Mouse (Mus musculus): ENCODE results near the gene Ppara. TPM values are rescaled to one million over a fixed set of nuclear protein-coding genes. Genes with fewer than 3 reads are reported as not detected.

The Ppara gene
- total RNA-seq, 1 experiment from 2014 or later, result not detected

GRCm38 (mm10) chr15:85738416-85738815 lies 3.6 kb downstream of the Ppara start:
- no peak for ATAC-seq (replicated peaks in 1 of 2; ENCODE audit: insufficient read depth in 1 of 2, low FRiP score in 2 of 2, low TSS enrichment in 1 of 2, low read depth in 1 of 2, poor library complexity in 2 of 2, severe bottlenecking in 2 of 2)

DNA sequence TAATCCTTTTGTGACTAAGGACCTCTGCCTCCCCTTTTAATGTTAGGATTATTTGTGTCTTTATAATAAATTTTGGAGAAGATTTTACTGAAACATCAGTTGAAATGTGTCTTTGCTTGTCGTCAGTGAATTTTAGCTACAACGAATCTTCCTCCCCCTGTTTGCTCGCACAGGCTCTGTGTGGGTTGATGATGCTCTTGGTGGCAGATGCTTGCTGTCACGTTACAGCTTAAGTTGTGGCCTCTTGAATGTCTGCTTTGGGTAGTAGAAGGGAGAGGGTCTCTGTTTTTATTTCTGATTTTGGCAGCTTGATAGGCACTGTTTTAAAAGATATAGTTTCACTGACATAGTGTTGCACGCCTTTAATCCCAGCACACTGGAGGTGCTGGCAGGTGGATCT lies 4.2 kb downstream of the Ppara start:
- ATAC-seq (replicated peaks in 1 of 2; ENCODE audit: insufficient read depth in 1 of 2, low FRiP score in 2 of 2, low TSS enrichment in 1 of 2, low read depth in 1 of 2, poor library complexity in 2 of 2, severe bottlenecking in 2 of 2), result no peak

DNA sequence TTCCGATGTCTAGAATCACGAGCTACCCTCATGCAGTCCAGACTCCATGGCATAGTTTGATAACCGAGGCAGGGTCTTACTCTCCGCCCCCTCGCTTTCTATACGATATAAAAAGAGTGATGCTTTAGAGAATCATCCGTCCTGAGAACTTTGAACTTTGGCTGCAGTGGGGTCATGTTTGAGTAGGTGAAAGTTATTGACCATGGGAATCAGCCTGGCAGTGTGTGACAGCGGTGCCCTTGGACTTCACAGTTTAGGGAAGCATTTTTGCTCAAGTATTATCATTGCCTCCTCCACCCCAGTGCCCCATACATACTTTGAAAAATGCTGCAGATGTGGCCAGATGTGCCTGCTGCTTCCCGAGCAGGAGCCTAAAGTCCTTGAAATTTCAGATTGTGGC lies 7.8 kb downstream of the Ppara start:
- ATAC-seq (replicated peaks in 1 of 2; ENCODE audit: insufficient read depth in 1 of 2, low FRiP score in 2 of 2, low TSS enrichment in 1 of 2, low read depth in 1 of 2, poor library complexity in 2 of 2, severe bottlenecking in 2 of 2), result no peak

DNA sequence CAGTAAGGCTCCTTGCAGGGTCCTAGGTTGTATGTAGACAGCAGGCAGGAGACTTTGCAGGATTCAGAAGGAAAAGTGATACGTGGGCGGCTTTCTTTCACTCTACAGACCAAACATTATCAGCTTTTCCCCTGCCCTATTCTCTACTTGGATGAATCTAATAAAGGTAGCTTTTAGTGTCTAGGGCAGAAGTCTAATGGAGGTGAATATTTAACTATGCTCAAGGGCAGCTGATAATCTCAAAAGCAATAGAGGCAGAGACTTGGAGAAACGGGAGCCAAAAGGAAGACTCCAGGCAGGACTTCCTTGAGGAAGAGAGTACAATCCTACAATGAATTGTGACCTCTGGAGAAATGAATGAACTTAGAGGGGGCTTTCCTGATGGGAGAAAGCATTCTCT lies 9.2 kb downstream of the Ppara start:
- no peak for ATAC-seq (replicated peaks in 1 of 2; ENCODE audit: insufficient read depth in 1 of 2, low FRiP score in 2 of 2, low TSS enrichment in 1 of 2, low read depth in 1 of 2, poor library complexity in 2 of 2, severe bottlenecking in 2 of 2)

DNA sequence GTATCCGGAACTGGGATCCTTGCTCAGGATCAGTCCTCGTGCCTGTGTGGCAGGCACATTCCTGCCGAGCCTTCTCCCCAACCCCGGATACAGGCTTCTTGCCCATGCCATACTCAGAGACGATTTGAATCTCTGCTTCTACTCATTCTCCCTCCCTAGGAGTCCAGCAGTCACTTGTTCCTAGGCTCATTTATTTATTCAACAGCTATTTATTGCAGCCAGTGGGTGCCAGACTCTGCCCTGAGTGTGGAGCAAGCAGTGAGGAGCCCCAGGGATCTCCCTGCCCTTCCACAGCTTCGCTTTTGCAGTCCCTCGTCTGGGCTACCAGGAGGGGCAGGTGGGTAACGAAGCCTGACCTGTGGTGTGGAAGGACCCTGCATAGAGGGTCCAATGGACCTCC lies 11.4 kb downstream of the Ppara start:
- ATAC-seq (replicated peaks in 1 of 2; ENCODE audit: insufficient read depth in 1 of 2, low FRiP score in 2 of 2, low TSS enrichment in 1 of 2, low read depth in 1 of 2, poor library complexity in 2 of 2, severe bottlenecking in 2 of 2), result no peak

- no peak for ATAC-seq (replicated peaks in 1 of 2; ENCODE audit: insufficient read depth in 1 of 2, low FRiP score in 2 of 2, low TSS enrichment in 1 of 2, low read depth in 1 of 2, poor library complexity in 2 of 2, severe bottlenecking in 2 of 2)
Measured at GRCm38 (mm10) chr15:85746671-85747070, 11.9 kb downstream of the Ppara start.

DNA sequence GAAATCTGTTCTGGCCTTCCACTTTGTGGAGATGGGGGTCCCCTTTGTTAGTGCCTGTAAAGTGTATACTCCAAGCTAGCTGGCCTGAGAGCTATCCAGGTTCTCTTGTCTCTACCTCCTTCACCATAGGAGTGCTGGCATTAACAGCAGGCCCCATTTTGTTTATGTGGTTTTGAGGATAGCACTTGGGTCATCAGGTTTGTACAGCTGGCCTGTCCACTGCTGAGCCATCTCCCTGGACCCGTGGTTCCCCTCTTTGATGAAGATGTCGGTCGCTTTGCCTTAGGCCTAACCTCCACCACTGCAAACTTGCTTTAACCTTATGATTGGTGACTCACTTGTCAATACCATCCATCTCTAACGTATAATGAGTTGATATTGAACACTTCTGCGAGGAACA lies 13.2 kb downstream of the Ppara start:
- no peak for ATAC-seq (replicated peaks in 1 of 2; ENCODE audit: insufficient read depth in 1 of 2, low FRiP score in 2 of 2, low TSS enrichment in 1 of 2, low read depth in 1 of 2, poor library complexity in 2 of 2, severe bottlenecking in 2 of 2)

DNA sequence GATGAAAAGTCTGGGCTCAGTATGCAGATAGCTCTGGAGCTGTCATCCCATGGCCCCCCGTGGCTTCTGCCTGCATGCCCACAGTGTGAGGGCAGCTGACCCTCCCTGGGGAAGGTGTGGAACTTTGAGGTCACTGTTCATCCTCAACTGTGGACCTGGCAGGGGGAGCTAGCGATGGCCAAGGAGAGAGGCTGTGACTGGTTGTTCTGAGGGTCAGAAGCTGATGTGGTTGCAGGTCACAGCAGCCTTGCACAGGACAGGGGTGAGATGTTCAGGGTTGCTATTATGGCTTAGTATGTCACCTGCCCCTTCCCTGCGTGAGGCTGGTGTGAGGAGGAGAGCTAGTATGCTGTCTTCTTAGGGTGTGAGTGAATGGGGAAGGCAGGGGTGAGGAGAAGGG lies 13.7 kb downstream of the Ppara start:
- ATAC-seq (replicated peaks in 1 of 2; ENCODE audit: insufficient read depth in 1 of 2, low FRiP score in 2 of 2, low TSS enrichment in 1 of 2, low read depth in 1 of 2, poor library complexity in 2 of 2, severe bottlenecking in 2 of 2), result no peak

DNA sequence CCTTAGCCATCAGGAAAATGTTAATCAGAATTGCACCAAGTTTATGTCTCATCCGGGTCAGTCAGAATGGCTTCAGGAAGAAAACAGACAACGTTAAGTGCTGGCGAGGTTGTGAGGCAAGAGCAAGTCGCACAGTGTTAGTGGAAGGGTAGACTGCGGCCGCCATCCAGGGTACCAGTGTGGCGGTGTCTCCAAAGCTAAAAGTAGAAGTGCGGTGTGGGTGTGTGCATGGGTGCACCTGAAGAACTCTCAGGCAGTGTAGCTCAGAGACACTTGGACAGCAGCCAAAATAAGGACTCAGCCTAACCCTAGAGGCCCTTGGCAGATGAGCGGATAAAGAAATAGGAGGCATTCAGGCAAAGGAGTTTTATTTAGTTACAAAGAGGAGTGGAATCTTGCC lies 14.4 kb downstream of the Ppara start:
- ATAC-seq (replicated peaks in 1 of 2; ENCODE audit: insufficient read depth in 1 of 2, low FRiP score in 2 of 2, low TSS enrichment in 1 of 2, low read depth in 1 of 2, poor library complexity in 2 of 2, severe bottlenecking in 2 of 2), result no peak

GRCm38 (mm10) chr15:85750115-85750514 lies 15.3 kb downstream of the Ppara start:
- no peak for ATAC-seq (replicated peaks in 1 of 2; ENCODE audit: insufficient read depth in 1 of 2, low FRiP score in 2 of 2, low TSS enrichment in 1 of 2, low read depth in 1 of 2, poor library complexity in 2 of 2, severe bottlenecking in 2 of 2)

GRCm38 (mm10) chr15:85752655-85753054 lies 17.9 kb downstream of the Ppara start:
- ATAC-seq (replicated peaks in 1 of 2; ENCODE audit: insufficient read depth in 1 of 2, low FRiP score in 2 of 2, low TSS enrichment in 1 of 2, low read depth in 1 of 2, poor library complexity in 2 of 2, severe bottlenecking in 2 of 2), result no peak

GRCm38 (mm10) chr15:85754033-85754650 lies 19.4 kb downstream of the Ppara start:
- ATAC-seq (replicated peaks in 1 of 2; ENCODE audit: insufficient read depth in 1 of 2, low FRiP score in 2 of 2, low TSS enrichment in 1 of 2, low read depth in 1 of 2, poor library complexity in 2 of 2, severe bottlenecking in 2 of 2), result no peak

DNA sequence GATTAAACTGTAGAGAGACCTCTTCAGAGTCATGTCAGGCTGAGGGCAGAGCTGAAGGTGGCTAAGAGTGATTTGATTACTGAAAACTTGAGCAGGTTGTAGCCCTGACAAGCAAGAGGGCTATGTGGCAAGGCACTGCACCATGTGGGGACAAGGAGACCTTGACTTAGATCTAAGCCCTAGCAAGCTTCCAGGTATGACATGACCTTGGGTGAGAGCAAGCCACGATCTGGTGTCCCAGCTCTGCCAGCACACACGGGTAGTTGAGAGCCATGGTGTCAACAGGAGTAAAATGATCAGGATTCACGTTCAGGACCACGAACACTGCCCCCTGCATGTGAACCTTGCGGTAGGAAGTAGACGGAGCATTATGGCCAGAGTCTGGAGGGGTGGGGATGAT lies 20.4 kb downstream of the Ppara start:
- ATAC-seq (replicated peaks in 1 of 2; ENCODE audit: insufficient read depth in 1 of 2, low FRiP score in 2 of 2, low TSS enrichment in 1 of 2, low read depth in 1 of 2, poor library complexity in 2 of 2, severe bottlenecking in 2 of 2), result no peak

GRCm38 (mm10) chr15:85756611-85757010 lies 21.8 kb downstream of the Ppara start:
- ATAC-seq (replicated peaks in 1 of 2; ENCODE audit: insufficient read depth in 1 of 2, low FRiP score in 2 of 2, low TSS enrichment in 1 of 2, low read depth in 1 of 2, poor library complexity in 2 of 2, severe bottlenecking in 2 of 2), result no peak

DNA sequence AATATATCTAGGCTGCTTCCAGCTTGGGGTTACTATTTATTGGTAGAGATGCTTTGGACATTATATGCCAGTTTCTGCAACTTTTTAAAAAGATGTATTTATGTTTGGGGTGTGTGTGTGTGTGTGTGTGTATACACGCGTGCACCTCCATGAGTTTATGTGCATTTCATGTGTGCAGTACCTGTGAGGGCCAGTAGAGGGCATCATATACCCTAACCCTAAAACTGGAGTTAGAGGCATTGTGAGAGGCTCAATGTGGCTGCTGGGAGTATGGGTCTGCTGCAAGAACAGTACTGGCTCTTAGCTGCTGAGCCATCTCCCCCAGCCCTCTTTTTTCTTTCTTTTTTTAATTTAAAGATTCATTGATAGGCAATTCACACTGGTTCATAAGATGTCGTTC lies 23.0 kb downstream of the Ppara start:
- ATAC-seq (replicated peaks in 1 of 2; ENCODE audit: insufficient read depth in 1 of 2, low FRiP score in 2 of 2, low TSS enrichment in 1 of 2, low read depth in 1 of 2, poor library complexity in 2 of 2, severe bottlenecking in 2 of 2), result no peak

GRCm38 (mm10) chr15:85762761-85763160 lies 28.0 kb downstream of the Ppara start:
- no peak for ATAC-seq (replicated peaks in 1 of 2; ENCODE audit: insufficient read depth in 1 of 2, low FRiP score in 2 of 2, low TSS enrichment in 1 of 2, low read depth in 1 of 2, poor library complexity in 2 of 2, severe bottlenecking in 2 of 2)

- no peak for ATAC-seq (replicated peaks in 1 of 2; ENCODE audit: insufficient read depth in 1 of 2, low FRiP score in 2 of 2, low TSS enrichment in 1 of 2, low read depth in 1 of 2, poor library complexity in 2 of 2, severe bottlenecking in 2 of 2)
Measured at GRCm38 (mm10) chr15:85765022-85765421, 30.2 kb downstream of the Ppara start.

GRCm38 (mm10) chr15:85766677-85767076 lies 31.9 kb downstream of the Ppara start:
- no peak for ATAC-seq (replicated peaks in 1 of 2; ENCODE audit: insufficient read depth in 1 of 2, low FRiP score in 2 of 2, low TSS enrichment in 1 of 2, low read depth in 1 of 2, poor library complexity in 2 of 2, severe bottlenecking in 2 of 2)

GRCm38 (mm10) chr15:85768991-85769390 lies 34.2 kb downstream of the Ppara start:
- ATAC-seq (replicated peaks in 1 of 2; ENCODE audit: insufficient read depth in 1 of 2, low FRiP score in 2 of 2, low TSS enrichment in 1 of 2, low read depth in 1 of 2, poor library complexity in 2 of 2, severe bottlenecking in 2 of 2), result no peak
